Mouse (Mus musculus) liver, embryonic 15.5 days (tissue): ENCODE data around the gene Itga9. TPM values are rescaled to one million over a fixed set of nuclear protein-coding genes. Genes with fewer than 3 reads are reported as not detected.

ENCODE experiments used
- ATAC-seq: fragments of 200-750 bp; cut with Nextera tagmentation; 2 replicates; pipeline ENCODE4 v1.8.0; 2017; ENCODE audit warnings: moderate number of reproducible peaks, mild to moderate bottlenecking, moderate library complexity; ENCODE audit not compliant: insufficient read depth
- H3K27ac ChIP-seq: fragments of 300-500 bp; sonication (generic); replicated peaks from 2 replicates; pipeline ENCODE4 v1.5.1; 2015; ENCODE audit warnings: mild to moderate bottlenecking, inconsistent platforms
- H3K27me3 ChIP-seq: fragments of 300-500 bp; sonication (generic); 2 replicates; pipeline ENCODE4 v1.6.1; 2015; ENCODE audit warnings: mild to moderate bottlenecking, inconsistent platforms
- H3K36me3 ChIP-seq: fragments of 300-500 bp; sonication (generic); replicated peaks from 2 replicates; pipeline ENCODE4 v1.6.1; 2015; ENCODE audit warnings: moderate library complexity, mild to moderate bottlenecking, inconsistent platforms
- H3K4me1 ChIP-seq: fragments of 300-500 bp; sonication (generic); replicated peaks from 2 replicates; pipeline ENCODE4 v1.6.1; 2015; ENCODE audit warnings: inconsistent platforms
- H3K4me2 ChIP-seq: fragments of 300-500 bp; sonication (generic); 2 replicates; pipeline ENCODE4 v1.6.1; 2015; ENCODE audit warnings: moderate library complexity, mild to moderate bottlenecking, inconsistent platforms
- H3K4me3 ChIP-seq: fragments of 300-500 bp; sonication (generic); replicated peaks from 2 replicates; pipeline ENCODE4 v1.5.1; 2015; ENCODE audit warnings: mild to moderate bottlenecking, inconsistent platforms
- H3K9ac ChIP-seq: fragments of 300-500 bp; sonication (generic); 2 replicates; pipeline ENCODE4 v1.6.1; 2015; ENCODE audit warnings: moderate library complexity, mild to moderate bottlenecking, inconsistent platforms
- H3K9me3 ChIP-seq: fragments of 300-500 bp; sonication (generic); replicated peaks from 2 replicates; pipeline ENCODE4 v1.6.1; 2016; ENCODE audit warnings: inconsistent platforms
- WGBS: fragments of 180-500 bp; shearing (Covaris S2); methylation state at CpG from one replicate; pipeline ENCODE4 v1.1.7; 2015; ENCODE audit warnings: mixed read lengths; ENCODE audit not compliant: insufficient replicate concordance; 5-methylcytosine and 5-hydroxymethylcytosine counted together
- polyA plus RNA-seq: library from polyadenylated mRNA; unstranded; fragments of >200 nt; fragmentation: Nextera tagmentation; extraction: Ambion mirVana; gene quantifications from 2 replicates; pipeline ENCODE4 v1.2.1, GENCODE M21; 2015

Gene Itga9
- polyA plus RNA-seq, 1 experiment from 2014 or later: 3.4 TPM

GRCm38 (mm10) chr9:118821220-118822185 lies 215.0 kb downstream of the Itga9 start:
- H3K9ac ChIP-seq: no peak overlapping the region
- H3K4me3 ChIP-seq: no peak overlapping the region
- H3K4me2 ChIP-seq: no peak overlapping the region

GRCm38 (mm10) chr9:118822186-118822555 lies 215.7 kb downstream of the Itga9 start:
- Histone ChIP-seq H3K9me3 (no peaks in the 10 kb centered on the region), H3K36me3 (no peaks in the 10 kb centered on the region), H3K27me3 (no peaks in the 10 kb centered on the region), H3K9ac (no peak overlapping the region), H3K4me3 (no peak overlapping the region), H3K4me1 (0 out of 2 replicates have a peak, but pooled peaks cover 4% of the 10 kb centered on the region), H3K4me2 (no peak overlapping the region), H3K27ac (no peak overlapping the region)
- ATAC-seq: no peak
- 25% methylated on average over 3 of the region's 3 CpGs for WGBS

More at GRCm38 (mm10) chr9:118821220-118822185, 215.0 kb downstream of the Itga9 start:
- H3K27ac ChIP-seq: no peak overlapping the region
- H3K9me3 ChIP-seq: no peaks in the 10 kb centered on the region
- no peak for ATAC-seq
- 0 out of 2 replicates have a peak, but pooled peaks cover 4% of the 10 kb centered on the region for H3K4me1 ChIP-seq
- H3K36me3 ChIP-seq: no peaks in the 10 kb centered on the region
- 44% methylated on average over 21 of the region's 21 CpGs for WGBS
- no peaks in the 10 kb centered on the region for H3K27me3 ChIP-seq

- no peak overlapping the region for H3K9ac ChIP-seq
- H3K4me3 ChIP-seq: no peak overlapping the region
- ATAC-seq: no peak
- 0 out of 2 replicates have a peak, but pooled peaks cover 4% of the 10 kb centered on the region for H3K4me1 ChIP-seq
- no peaks in the 10 kb centered on the region for H3K9me3 ChIP-seq
- 44% methylated on average over 2 of the region's 2 CpGs for WGBS
- H3K36me3 ChIP-seq: no peaks in the 10 kb centered on the region
- no peak overlapping the region for H3K27ac ChIP-seq
- no peak overlapping the region for H3K4me2 ChIP-seq
- no peaks in the 10 kb centered on the region for H3K27me3 ChIP-seq
Measured at GRCm38 (mm10) chr9:118822581-118822980, 216.1 kb downstream of the Itga9 start.

- Histone ChIP-seq H3K4me1 (no peaks in the 10 kb centered on the region), H3K9ac (no peak overlapping the region), H3K4me3 (no peak overlapping the region), H3K27me3 (no peaks in the 10 kb centered on the region), H3K36me3 (no peaks in the 10 kb centered on the region), H3K9me3 (no peaks in the 10 kb centered on the region), H3K4me2 (no peak overlapping the region), H3K27ac (no peak overlapping the region)
- no peak for ATAC-seq
- WGBS: 54% methylated on average over 11 of the region's 11 CpGs
Measured at GRCm38 (mm10) chr9:118831080-118831479, 224.6 kb downstream of the Itga9 start.

GRCm38 (mm10) chr9:118832533-118832932 lies 226.0 kb downstream of the Itga9 start:
- Histone ChIP-seq H3K36me3 (no peaks in the 10 kb centered on the region), H3K4me2 (no peak overlapping the region), H3K4me1 (no peaks in the 10 kb centered on the region), H3K4me3 (no peak overlapping the region), H3K9ac (no peak overlapping the region), H3K27ac (no peak overlapping the region), H3K27me3 (no peaks in the 10 kb centered on the region), H3K9me3 (no peaks in the 10 kb centered on the region)
- 20% methylated on average over 3 of the region's 3 CpGs for WGBS
- ATAC-seq: no peak

GRCm38 (mm10) chr9:118833413-118833812 lies 226.9 kb downstream of the Itga9 start:
- 56% methylated on average over 8 of the region's 8 CpGs for WGBS
- Histone ChIP-seq H3K4me2 (no peak overlapping the region), H3K9ac (no peak overlapping the region), H3K4me3 (no peak overlapping the region), H3K36me3 (no peaks in the 10 kb centered on the region), H3K4me1 (no peaks in the 10 kb centered on the region), H3K27ac (no peak overlapping the region), H3K9me3 (no peaks in the 10 kb centered on the region), H3K27me3 (no peaks in the 10 kb centered on the region)
- ATAC-seq: no peak

- Histone ChIP-seq H3K36me3 (no peaks in the 10 kb centered on the region), H3K27ac (no peak overlapping the region), H3K27me3 (no peaks in the 10 kb centered on the region), H3K4me1 (no peaks in the 10 kb centered on the region), H3K4me2 (no peak overlapping the region), H3K9ac (no peak overlapping the region), H3K4me3 (no peak overlapping the region), H3K9me3 (no peaks in the 10 kb centered on the region)
- 43% methylated on average over 7 of the region's 7 CpGs for WGBS
- no peak for ATAC-seq
Measured at GRCm38 (mm10) chr9:118838910-118839667, 232.6 kb downstream of the Itga9 start.

- Histone ChIP-seq H3K27ac (no peak overlapping the region), H3K4me3 (no peak overlapping the region), H3K27me3 (no peaks in the 10 kb centered on the region), H3K4me2 (no peak overlapping the region), H3K9ac (no peak overlapping the region), H3K9me3 (no peaks in the 10 kb centered on the region), H3K36me3 (no peaks in the 10 kb centered on the region), H3K4me1 (no peaks in the 10 kb centered on the region)
- WGBS: 57% methylated on average over 6 of the region's 6 CpGs
- no peak for ATAC-seq
Measured at GRCm38 (mm10) chr9:118841247-118841646, 234.8 kb downstream of the Itga9 start.

GRCm38 (mm10) chr9:118841907-118842432 lies 235.5 kb downstream of the Itga9 start:
- no peak overlapping the region for H3K27ac ChIP-seq
- WGBS: 58% methylated on average over 7 of the region's 7 CpGs
- H3K36me3 ChIP-seq: no peaks in the 10 kb centered on the region
- no peak overlapping the region for H3K4me2 ChIP-seq
- H3K9me3 ChIP-seq: no peaks in the 10 kb centered on the region
- ATAC-seq: no peak
- no peaks in the 10 kb centered on the region for H3K27me3 ChIP-seq
- H3K4me1 ChIP-seq: no peaks in the 10 kb centered on the region
- no peak overlapping the region for H3K4me3 ChIP-seq
- H3K9ac ChIP-seq: no peak overlapping the region

- H3K4me2 ChIP-seq: no peak overlapping the region
- H3K9ac ChIP-seq: no peak overlapping the region
- H3K4me3 ChIP-seq: no peak overlapping the region
- 62% methylated on average over 5 of the region's 5 CpGs for WGBS
- H3K4me1 ChIP-seq: no peaks in the 10 kb centered on the region
- no peaks in the 10 kb centered on the region for H3K9me3 ChIP-seq
- no peak overlapping the region for H3K27ac ChIP-seq
- no peaks in the 10 kb centered on the region for H3K36me3 ChIP-seq
- ATAC-seq: no peak
- no peaks in the 10 kb centered on the region for H3K27me3 ChIP-seq
Measured at GRCm38 (mm10) chr9:118843711-118844110, 237.2 kb downstream of the Itga9 start.

- Histone ChIP-seq H3K4me3 (no peak overlapping the region), H3K4me1 (no peaks in the 10 kb centered on the region), H3K9me3 (no peaks in the 10 kb centered on the region), H3K27me3 (no peaks in the 10 kb centered on the region), H3K9ac (no peak overlapping the region), H3K36me3 (no peaks in the 10 kb centered on the region), H3K4me2 (no peak overlapping the region), H3K27ac (no peak overlapping the region)
- WGBS: 59% methylated on average over 5 of the region's 5 CpGs
- no peak for ATAC-seq
Measured at GRCm38 (mm10) chr9:118845003-118845402, 238.5 kb downstream of the Itga9 start.
